Mouse (Mus musculus): ENCODE measurements around the gene Myo1f. TPM values are rescaled to one million over a fixed set of nuclear protein-coding genes. Genes with fewer than 3 reads are reported as not detected.

Myo1f gene
- total and polyA plus RNA-seq, 3 experiments: 13.6 to 27.5 (median 19.5) TPM

GRCm38 (mm10) chr17:33627281-33627680 lies 71.8 kb downstream of the Myo1f start:
- in situ Hi-C loops (cut with MboI; ENCODE audit: low pct_ligation_motif_present, low pct_unique_long_range_greater_than_20kb, low sequenced_read_pairs): no loop called here
- peaks cover 12 to 21% of the 10 kb centered on the region in 2 experiments for H3K4me1 ChIP-seq (ENCODE audit: control insufficient read depth in 1 of 2, insufficient read depth in 2 of 2)
- H3K27ac ChIP-seq (ENCODE audit: insufficient read depth, low read depth): no peak overlapping the region
- DNase-seq (ENCODE audit: extremely low read depth): no peak
- H3K4me3 ChIP-seq (replicated peaks in 1 of 3; ENCODE audit: low read depth in 2 of 3, low read length in 2 of 3, poor library complexity in 1 of 3): no peak overlapping the region
- H3K9me3 ChIP-seq (replicated peaks; ENCODE audit: low read length): no peaks in the 10 kb centered on the region
- H3K4me2 ChIP-seq (ENCODE audit: insufficient read depth, low read depth, poor library complexity, severe bottlenecking): no peak overlapping the region
- H3K36me3 ChIP-seq (replicated peaks in 1 of 2; ENCODE audit: control insufficient read depth in 1 of 2, insufficient read depth in 1 of 2, low read length in 1 of 2): peaks cover 13 to 24% of the 10 kb centered on the region in 2 experiments
- 0 out of 2 replicates have a peak, but pooled peaks cover 3% of the 10 kb centered on the region for H3K79me2 ChIP-seq (replicated peaks; ENCODE audit: control insufficient read depth, extremely low read depth, insufficient read depth, poor library complexity, severe bottlenecking)
- dilution Hi-C loops (cut with MboI; ENCODE audit: extremely low pct_ligation_motif_present, extremely low pct_unique_long_range_greater_than_20kb, low sequenced_read_pairs): no loop called here
- H3K27me3 ChIP-seq (replicated peaks): no peaks in the 10 kb centered on the region
- no peak overlapping the region for H3K9ac ChIP-seq (ENCODE audit: insufficient read depth, low read depth)
- TF ChIP-seq JUND (conservative IDR thresholded peaks at IDR 0.05; ENCODE audit: low read depth, low read length) (no peak), ZC3H11A (IDR thresholded peaks at IDR 0.05; ENCODE audit: low read depth, low read length) (no peak), TCF12 (IDR thresholded peaks at IDR 0.05; ENCODE audit: low read depth, low read length) (no peak), KAT2A (IDR thresholded peaks at IDR 0.05; ENCODE audit: insufficient replicate concordance, low read length) (no peak), MYC (IDR thresholded peaks at IDR 0.05; ENCODE audit: low read depth, low read length) (no peak), ZNF384 (IDR thresholded peaks at IDR 0.05; ENCODE audit: low read depth, low read length) (no peak), POLR2AphosphoS2 (IDR thresholded peaks at IDR 0.05; ENCODE audit: low read depth, low read length) (no peak), MEF2A (IDR thresholded peaks at IDR 0.05; ENCODE audit: borderline replicate concordance, low read depth, low read length) (no peak), MAFK (IDR thresholded peaks at IDR 0.05; ENCODE audit: insufficient replicate concordance, low read length) (no peak), MAX (IDR thresholded peaks at IDR 0.05; ENCODE audit: low read length) (no peak), MAZ (IDR thresholded peaks at IDR 0.05; ENCODE audit: low read depth, low read length) (no peak), PAX5 (IDR thresholded peaks at IDR 0.05; ENCODE audit: low read length) (no peak), RAD21 (IDR thresholded peaks at IDR 0.05; ENCODE audit: low read depth, low read length) (no peak)

GRCm38 (mm10) chr17:33628621-33629486 lies 73.3 kb downstream of the Myo1f start, which contains the start of gene Zfp414:
Gene Zfp414, plus strand, starts transcription at chr17:33629090.
- Histone ChIP-seq H3K9me3 (replicated peaks; ENCODE audit: low read length) (no peaks in the 10 kb centered on the region), H3K27me3 (replicated peaks) (no peaks in the 10 kb centered on the region), H3K79me2 (replicated peaks; ENCODE audit: control insufficient read depth, extremely low read depth, insufficient read depth, poor library complexity, severe bottlenecking) (0 out of 2 replicates have a peak, but pooled peaks cover 3% of the 10 kb centered on the region), H3K27ac (ENCODE audit: insufficient read depth, low read depth) (peak within 1 kb of the TSS; percentile 92), H3K36me3 (replicated peaks in 1 of 2; ENCODE audit: control insufficient read depth in 1 of 2, insufficient read depth in 1 of 2, low read length in 1 of 2) (peaks cover 15 to 36% of the 10 kb centered on the region in 2 experiments), H3K4me1 (ENCODE audit: control insufficient read depth in 1 of 2, insufficient read depth in 2 of 2) (peaks cover 12 to 21% of the 10 kb centered on the region in 2 experiments), H3K4me2 (ENCODE audit: insufficient read depth, low read depth, poor library complexity, severe bottlenecking) (peak within 1 kb of the TSS; percentile 83), H3K9ac (ENCODE audit: insufficient read depth, low read depth) (peak within 1 kb of the TSS; percentile 68), H3K4me3 (replicated peaks in 1 of 3; ENCODE audit: low read depth in 2 of 3, low read length in 2 of 3, poor library complexity in 1 of 3) (peak within 1 kb of the TSS; percentile 72 to 87 (median 74))
- in situ Hi-C loops (cut with MboI; ENCODE audit: low pct_ligation_motif_present, low pct_unique_long_range_greater_than_20kb, low sequenced_read_pairs): no loop called here
- DNase-seq (ENCODE audit: extremely low read depth): peak; percentile 95
- dilution Hi-C loops (cut with MboI; ENCODE audit: extremely low pct_ligation_motif_present, extremely low pct_unique_long_range_greater_than_20kb, low sequenced_read_pairs): no loop called here
- peak; percentile 69 for TF ChIP-seq MXI1 (IDR thresholded peaks at IDR 0.05; ENCODE audit: low read depth, low read length)
- TF ChIP-seq MYC (IDR thresholded peaks at IDR 0.05; ENCODE audit: low read depth, low read length): no peak
- TF ChIP-seq BHLHE40 (IDR thresholded peaks at IDR 0.05; ENCODE audit: low read depth, low read length): no peak
- TF ChIP-seq RAD21 (IDR thresholded peaks at IDR 0.05; ENCODE audit: low read depth, low read length): no peak
- TF ChIP-seq NELFE (IDR thresholded peaks at IDR 0.05; ENCODE audit: low read depth, low read length): peak; percentile 93
- peak; percentile 27; the same call in 1 of the 2 replicates for TF ChIP-seq MEF2A (IDR thresholded peaks at IDR 0.05; ENCODE audit: borderline replicate concordance, low read depth, low read length)
- peak; percentile 79 for TF ChIP-seq ELF1 (IDR thresholded peaks at IDR 0.05; ENCODE audit: low read depth, low read length)
- 0 out of 2 replicates have a peak, but pooled peaks have one; percentile 26 for TF ChIP-seq IRF4 (IDR thresholded peaks at IDR 0.05; ENCODE audit: low read depth, low read length)
- TF ChIP-seq EP300 (IDR thresholded peaks at IDR 0.05; ENCODE audit: low read length): no peak
- peak; percentile 84 for TF ChIP-seq SIN3A (IDR thresholded peaks at IDR 0.05; ENCODE audit: low read length)
- TF ChIP-seq ZKSCAN1 (IDR thresholded peaks at IDR 0.05; ENCODE audit: borderline replicate concordance, low read depth, low read length): no peak
- TF ChIP-seq MAX (IDR thresholded peaks at IDR 0.05; ENCODE audit: low read length): peak; percentile 47; the same call in 1 of the 2 replicates
- no peak; the same call in none of the 2 replicates for TF ChIP-seq MAZ (IDR thresholded peaks at IDR 0.05; ENCODE audit: low read depth, low read length)
- TF ChIP-seq POLR2A (IDR thresholded peaks at IDR 0.05; ENCODE audit: low read depth, low read length): peak; percentile 91
- no peak for TF ChIP-seq ZC3H11A (IDR thresholded peaks at IDR 0.05; ENCODE audit: low read depth, low read length)
- no peak for TF ChIP-seq UBTF (IDR thresholded peaks at IDR 0.05; ENCODE audit: low read depth, low read length)
- TF ChIP-seq KAT2A (IDR thresholded peaks at IDR 0.05; ENCODE audit: insufficient replicate concordance, low read length): peak; percentile 70; the same call in 1 of the 2 replicates
- no peak for TF ChIP-seq RCOR1 (conservative IDR thresholded peaks at IDR 0.05; ENCODE audit: low read depth, low read length)
- no peak for TF ChIP-seq ZNF384 (IDR thresholded peaks at IDR 0.05; ENCODE audit: low read depth, low read length)
- no peak for TF ChIP-seq SMC3 (IDR thresholded peaks at IDR 0.05; ENCODE audit: low read depth, low read length)
- no peak for TF ChIP-seq USF2 (conservative IDR thresholded peaks at IDR 0.05; ENCODE audit: low read depth, low read length)
- TF ChIP-seq NRF1 (IDR thresholded peaks at IDR 0.05; ENCODE audit: low read depth, low read length): 0 out of 2 replicates have a peak, but pooled peaks have one; percentile 42
- TF ChIP-seq E2F4 (IDR thresholded peaks at IDR 0.05; ENCODE audit: insufficient replicate concordance, low read depth, low read length): peak; percentile 26; the same call in 1 of the 2 replicates
- TF ChIP-seq TCF12 (IDR thresholded peaks at IDR 0.05; ENCODE audit: low read depth, low read length): peak; percentile 96
- peak; percentile 62 for TF ChIP-seq POLR2AphosphoS2 (IDR thresholded peaks at IDR 0.05; ENCODE audit: low read depth, low read length)

Measured in CH12.LX (cell line).